Mouse (Mus musculus): ENCODE data around the gene Arpc4. TPM values are rescaled to one million over a fixed set of nuclear protein-coding genes. Genes with fewer than 3 reads are reported as not detected.
"Not testable (repeated sequence)": the region's sequence is repeated elsewhere in the genome, so short reads cannot be mapped to it uniquely, and the experiment has no call there.

The Arpc4 gene
- polyA plus RNA-seq (2012; rRNA removed) = 156 and 177 TPM in 2 replicates

GRCm38 (mm10) chr6:113377496-113378385 is at the start of gene Arpc4, which contains the start of gene Tada3:
Arpc4 (plus strand) TSS chr6:113378115.
Tada3 (minus strand) TSS chr6:113377883.
- H3K27ac ChIP-seq (ENCODE audit: insufficient read depth, low read length) = peak within 1 kb of the TSS; percentile 99
- H3K4me1 ChIP-seq (ENCODE audit: control insufficient read depth, insufficient read depth, low read length) = peaks cover 6% of the 10 kb centered on the region
- peak within 1 kb of the TSS; percentile 84 for H3K4me3 ChIP-seq (ENCODE audit: insufficient read depth, low read length)
- peak; percentile 70 for TF ChIP-seq POLR2A (IDR thresholded peaks at IDR 0.05; ENCODE audit: extremely low read depth, insufficient read depth, low read length)
- TF ChIP-seq CTCF (IDR thresholded peaks at IDR 0.05; ENCODE audit: extremely low read depth, insufficient read depth, low read length) = no peak

DNA sequence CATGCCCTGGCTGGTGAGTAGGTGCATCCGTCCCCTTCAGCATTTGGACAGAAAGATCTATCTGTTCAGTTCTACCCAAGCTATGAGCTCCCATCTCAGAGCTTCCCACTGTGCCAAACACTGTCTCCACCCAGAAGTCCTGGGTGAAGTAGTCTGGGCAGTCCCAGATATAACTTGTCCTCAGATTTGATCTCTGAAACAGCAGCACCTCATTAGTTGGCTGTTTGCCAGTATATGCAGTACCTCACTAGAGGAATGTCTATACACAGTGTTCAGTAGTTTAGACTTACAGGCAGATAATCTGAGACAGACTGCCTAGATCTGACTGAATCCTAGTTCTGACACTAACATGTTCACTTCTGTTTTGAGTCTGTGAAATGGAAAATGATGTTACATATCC is 48.5 kb upstream of the Arpc4 start:
- Histone ChIP-seq H3K4me3 (ENCODE audit: insufficient read depth, low read length) (no peak overlapping the region), H3K27ac (ENCODE audit: insufficient read depth, low read length) (no peak overlapping the region), H3K4me1 (ENCODE audit: control insufficient read depth, insufficient read depth, low read length) (no peaks in the 10 kb centered on the region)
- no peak for TF ChIP-seq CTCF (IDR thresholded peaks at IDR 0.05; ENCODE audit: extremely low read depth, insufficient read depth, low read length)
- TF ChIP-seq POLR2A (IDR thresholded peaks at IDR 0.05; ENCODE audit: extremely low read depth, insufficient read depth, low read length) = no peak

DNA sequence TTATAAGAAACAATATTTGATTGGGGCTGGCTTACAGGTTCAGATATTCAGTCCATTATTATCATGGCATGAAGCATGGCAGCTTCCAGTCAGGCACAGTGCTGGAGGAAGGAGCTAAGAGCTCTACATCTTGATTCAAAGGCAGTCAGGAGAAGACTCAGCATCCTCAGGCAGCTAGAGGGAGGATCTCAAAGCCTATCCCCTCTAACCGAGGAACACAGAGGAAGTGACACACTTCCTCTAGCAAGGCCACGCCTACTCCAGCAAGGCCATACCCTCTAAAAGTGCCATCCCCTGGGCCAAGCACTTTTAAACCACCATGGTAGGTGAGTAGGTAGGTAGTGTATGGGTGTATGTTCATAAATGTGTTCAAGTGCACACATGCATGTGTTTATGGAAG is 47.4 kb upstream of the Arpc4 start:
- Histone ChIP-seq H3K4me3 (ENCODE audit: insufficient read depth, low read length) (no peak overlapping the region), H3K27ac (ENCODE audit: insufficient read depth, low read length) (no peak overlapping the region), H3K4me1 (ENCODE audit: control insufficient read depth, insufficient read depth, low read length) (no peaks in the 10 kb centered on the region)
- TF ChIP-seq POLR2A (IDR thresholded peaks at IDR 0.05; ENCODE audit: extremely low read depth, insufficient read depth, low read length) = no peak
- no peak for TF ChIP-seq CTCF (IDR thresholded peaks at IDR 0.05; ENCODE audit: extremely low read depth, insufficient read depth, low read length)

DNA sequence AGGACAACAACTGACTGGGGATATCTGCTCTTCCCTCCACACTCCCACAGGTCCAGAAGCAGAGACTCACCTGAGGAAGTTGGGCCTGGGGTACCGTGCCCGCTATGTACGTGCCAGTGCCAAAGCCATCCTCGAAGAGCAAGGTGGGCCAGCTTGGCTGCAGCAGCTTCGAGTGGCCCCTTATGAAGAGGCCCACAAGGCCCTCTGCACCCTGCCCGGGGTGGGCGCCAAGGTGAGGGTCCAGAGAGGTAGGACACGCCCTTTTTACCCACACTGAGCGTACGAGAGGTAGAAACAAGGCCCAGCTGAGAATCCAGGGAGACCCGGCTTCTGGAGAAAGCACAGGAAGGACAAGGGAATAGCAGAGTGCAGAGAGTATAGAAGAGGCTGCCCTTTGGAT is 46.2 kb upstream of the Arpc4 start:
- TF ChIP-seq CTCF (IDR thresholded peaks at IDR 0.05; ENCODE audit: extremely low read depth, insufficient read depth, low read length) (no peak), POLR2A (IDR thresholded peaks at IDR 0.05; ENCODE audit: extremely low read depth, insufficient read depth, low read length) (no peak)
- H3K27ac ChIP-seq (ENCODE audit: insufficient read depth, low read length) = no peak overlapping the region
- H3K4me1 ChIP-seq (ENCODE audit: control insufficient read depth, insufficient read depth, low read length) = no peaks in the 10 kb centered on the region
- H3K4me3 ChIP-seq (ENCODE audit: insufficient read depth, low read length) = no peak overlapping the region

GRCm38 (mm10) chr6:113332734-113333133 is 45.2 kb upstream of the Arpc4 start:
- not testable (repeated sequence) for H3K4me1 ChIP-seq (ENCODE audit: control insufficient read depth, insufficient read depth, low read length); H3K4me3 ChIP-seq (ENCODE audit: insufficient read depth, low read length); H3K27ac ChIP-seq (ENCODE audit: insufficient read depth, low read length)

DNA sequence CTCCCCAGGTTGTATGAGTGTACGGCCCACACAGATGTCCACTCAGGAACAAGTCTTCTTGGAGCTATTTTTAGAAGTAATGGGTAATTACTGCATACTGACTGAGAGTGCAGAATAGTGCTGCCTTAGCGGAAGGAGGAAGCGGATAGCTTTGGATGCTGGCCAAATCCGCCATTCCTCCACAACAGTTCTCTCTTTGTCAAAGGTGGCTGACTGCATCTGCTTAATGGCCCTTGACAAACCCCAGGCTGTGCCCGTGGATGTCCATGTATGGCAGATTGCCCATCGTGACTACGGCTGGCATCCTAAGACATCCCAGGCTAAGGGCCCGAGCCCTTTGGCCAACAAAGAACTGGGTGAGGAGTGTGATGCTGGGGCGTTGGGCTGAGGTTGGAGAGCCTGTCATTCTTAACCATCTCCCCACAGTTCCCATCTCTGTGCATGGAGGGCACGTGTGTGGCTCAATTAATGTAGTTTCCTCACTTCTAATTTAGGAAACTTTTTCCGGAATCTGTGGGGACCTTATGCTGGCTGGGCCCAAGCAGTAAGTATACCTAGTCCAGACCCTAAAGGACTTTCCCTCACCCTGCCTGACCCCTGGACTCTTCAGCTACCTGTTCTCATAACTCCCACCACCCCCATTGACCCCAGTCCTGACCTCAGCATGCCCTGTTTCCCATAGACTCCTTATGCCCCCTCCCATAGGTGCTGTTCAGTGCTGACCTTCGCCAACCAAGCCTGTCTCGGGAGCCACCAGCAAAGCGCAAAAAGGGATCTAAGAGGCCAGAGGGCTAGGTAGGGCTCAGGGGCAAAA is 44.6 kb upstream of the Arpc4 start:
- TF ChIP-seq POLR2A (IDR thresholded peaks at IDR 0.05; ENCODE audit: extremely low read depth, insufficient read depth, low read length) (no peak), CTCF (IDR thresholded peaks at IDR 0.05; ENCODE audit: extremely low read depth, insufficient read depth, low read length) (no peak)
- Histone ChIP-seq H3K27ac (ENCODE audit: insufficient read depth, low read length) (no peak overlapping the region), H3K4me1 (ENCODE audit: control insufficient read depth, insufficient read depth, low read length) (no peaks in the 10 kb centered on the region)

GRCm38 (mm10) chr6:113334216-113334615 is 43.7 kb upstream of the Arpc4 start:
- Histone ChIP-seq H3K4me3 (ENCODE audit: insufficient read depth, low read length) (no peak overlapping the region), H3K4me1 (ENCODE audit: control insufficient read depth, insufficient read depth, low read length) (no peaks in the 10 kb centered on the region), H3K27ac (ENCODE audit: insufficient read depth, low read length) (no peak overlapping the region)
- TF ChIP-seq CTCF (IDR thresholded peaks at IDR 0.05; ENCODE audit: extremely low read depth, insufficient read depth, low read length) (no peak), POLR2A (IDR thresholded peaks at IDR 0.05; ENCODE audit: extremely low read depth, insufficient read depth, low read length) (no peak)

More for the DNA sequence above, 44.6 kb upstream of the Arpc4 start:
- no peak overlapping the region for H3K4me3 ChIP-seq (ENCODE audit: insufficient read depth, low read length)

GRCm38 (mm10) chr6:113336852-113337620 is 40.9 kb upstream of the Arpc4 start:
- Histone ChIP-seq H3K27ac (ENCODE audit: insufficient read depth, low read length) (no peak overlapping the region), H3K4me1 (ENCODE audit: control insufficient read depth, insufficient read depth, low read length) (0 out of 2 replicates have a peak, but pooled peaks cover 3% of the 10 kb centered on the region), H3K4me3 (ENCODE audit: insufficient read depth, low read length) (no peak overlapping the region)
- TF ChIP-seq POLR2A (IDR thresholded peaks at IDR 0.05; ENCODE audit: extremely low read depth, insufficient read depth, low read length) = no peak

GRCm38 (mm10) chr6:113341574-113341973 is 36.3 kb upstream of the Arpc4 start:
- Histone ChIP-seq H3K27ac (ENCODE audit: insufficient read depth, low read length) (peak overlapping the region; percentile 45; the same call in 1 of the 2 replicates), H3K4me3 (ENCODE audit: insufficient read depth, low read length) (peak overlapping the region; percentile 80), H3K4me1 (ENCODE audit: control insufficient read depth, insufficient read depth, low read length) (peaks cover 5% of the 10 kb centered on the region; the same call in 1 of the 2 replicates)
- no peak for TF ChIP-seq CTCF (IDR thresholded peaks at IDR 0.05; ENCODE audit: extremely low read depth, insufficient read depth, low read length)
- no peak for TF ChIP-seq POLR2A (IDR thresholded peaks at IDR 0.05; ENCODE audit: extremely low read depth, insufficient read depth, low read length)
